Mouse (Mus musculus): ENCODE measurements around the gene Timm10b. TPM values are rescaled to one million over a fixed set of nuclear protein-coding genes. Genes with fewer than 3 reads are reported as not detected.

Timm10b gene
- total RNA-seq (2014; rRNA removed) (49.6 and 63.9 TPM in 2 replicates), polyA plus RNA-seq (2015; fragmentation: Nextera tagmentation; extraction: Ambion mirVana) (179 and 181 TPM in 2 replicates)

DNA sequence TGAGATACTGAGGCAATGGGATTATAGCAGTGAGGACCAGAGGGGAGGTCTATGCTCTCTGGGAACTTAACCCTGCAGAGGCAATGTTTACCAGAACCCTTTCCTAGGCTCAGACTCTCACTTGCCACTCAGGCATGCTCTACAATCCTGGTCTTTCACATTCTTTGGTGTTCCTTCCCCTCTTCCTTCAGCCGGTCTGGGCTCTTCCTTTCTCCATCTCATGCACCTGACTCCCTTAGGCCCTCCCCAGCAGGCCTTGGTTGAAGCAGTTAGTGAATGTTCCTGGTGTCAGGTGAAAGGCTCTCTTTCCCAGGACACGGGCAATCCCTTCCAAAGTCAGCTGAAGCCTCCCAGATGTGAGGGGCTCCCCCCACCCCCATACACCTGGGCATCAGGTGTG lies at the start of gene Timm10b:
Gene Timm10b, plus strand, starts transcription at position 301 of the 400 bp plus-strand sequence.
- DNase-seq (ENCODE audit: low spot score): no peak
- H3K4me2 ChIP-seq (ENCODE audit: low read depth, low read length): peak within 1 kb of the TSS; percentile 99
- no peak for ATAC-seq
- no peak for TF ChIP-seq CTCF (IDR thresholded peaks at IDR 0.05; ENCODE audit: low read depth)
- H3K36me3 ChIP-seq (ENCODE audit: insufficient read depth, low read length): peaks cover 25% of the 10 kb centered on the region
- H3K27ac ChIP-seq: peak within 1 kb of the TSS; percentile 89
- no peaks in the 10 kb centered on the region for H3K27me3 ChIP-seq (ENCODE audit: insufficient read depth, low read length)
- 0 out of 2 replicates have a peak, but pooled peaks cover 7% of the 10 kb centered on the region for H3K4me1 ChIP-seq (ENCODE audit: insufficient read depth, low read length)
- H3K9ac ChIP-seq (replicated peaks; ENCODE audit: low read length): peak within 1 kb of the TSS; percentile 70
- peak within 1 kb of the TSS; percentile 56 for H3K4me3 ChIP-seq (ENCODE audit: low read length)
- WGBS: 6% methylated on average over 2 of the region's 2 CpGs
- no peaks in the 10 kb centered on the region for H3K9me3 ChIP-seq (ENCODE audit: low read length)

DNA sequence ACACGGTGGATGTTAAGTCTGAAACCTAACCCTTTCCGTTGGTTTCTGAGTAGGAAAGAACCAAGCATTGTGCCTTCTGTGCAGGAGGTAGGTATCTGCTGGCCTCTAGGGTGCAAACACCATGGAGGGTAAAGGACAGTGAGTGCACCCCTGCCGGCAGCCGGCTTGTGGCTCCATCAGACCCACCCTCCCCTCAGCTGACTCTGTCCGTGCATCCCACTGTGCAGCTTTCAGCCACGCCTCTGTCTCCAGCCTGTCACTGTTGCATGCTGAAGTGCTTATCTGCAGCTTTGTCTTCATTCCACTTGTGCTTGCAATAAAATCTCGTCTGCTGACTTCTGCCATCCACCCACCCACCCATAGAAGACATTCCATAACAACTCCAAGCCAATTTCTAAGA lies 49.8 kb upstream of the Timm10b start:
- no peaks in the 10 kb centered on the region for H3K27me3 ChIP-seq (ENCODE audit: insufficient read depth, low read length)
- no peak overlapping the region for H3K27ac ChIP-seq
- ATAC-seq: no peak
- WGBS: 26% methylated on average over 7 of the region's 7 CpGs
- no peak for TF ChIP-seq CTCF (IDR thresholded peaks at IDR 0.05; ENCODE audit: low read depth)
- no peaks in the 10 kb centered on the region for H3K4me1 ChIP-seq (ENCODE audit: insufficient read depth, low read length)
- no peaks in the 10 kb centered on the region for H3K9me3 ChIP-seq (ENCODE audit: low read length)
- H3K9ac ChIP-seq (replicated peaks; ENCODE audit: low read length): no peak overlapping the region
- no peak overlapping the region for H3K4me3 ChIP-seq (ENCODE audit: low read length)
- no peaks in the 10 kb centered on the region for H3K36me3 ChIP-seq (ENCODE audit: insufficient read depth, low read length)
- no peak overlapping the region for H3K4me2 ChIP-seq (ENCODE audit: low read depth, low read length)
- no peak for DNase-seq (ENCODE audit: low spot score)

DNA sequence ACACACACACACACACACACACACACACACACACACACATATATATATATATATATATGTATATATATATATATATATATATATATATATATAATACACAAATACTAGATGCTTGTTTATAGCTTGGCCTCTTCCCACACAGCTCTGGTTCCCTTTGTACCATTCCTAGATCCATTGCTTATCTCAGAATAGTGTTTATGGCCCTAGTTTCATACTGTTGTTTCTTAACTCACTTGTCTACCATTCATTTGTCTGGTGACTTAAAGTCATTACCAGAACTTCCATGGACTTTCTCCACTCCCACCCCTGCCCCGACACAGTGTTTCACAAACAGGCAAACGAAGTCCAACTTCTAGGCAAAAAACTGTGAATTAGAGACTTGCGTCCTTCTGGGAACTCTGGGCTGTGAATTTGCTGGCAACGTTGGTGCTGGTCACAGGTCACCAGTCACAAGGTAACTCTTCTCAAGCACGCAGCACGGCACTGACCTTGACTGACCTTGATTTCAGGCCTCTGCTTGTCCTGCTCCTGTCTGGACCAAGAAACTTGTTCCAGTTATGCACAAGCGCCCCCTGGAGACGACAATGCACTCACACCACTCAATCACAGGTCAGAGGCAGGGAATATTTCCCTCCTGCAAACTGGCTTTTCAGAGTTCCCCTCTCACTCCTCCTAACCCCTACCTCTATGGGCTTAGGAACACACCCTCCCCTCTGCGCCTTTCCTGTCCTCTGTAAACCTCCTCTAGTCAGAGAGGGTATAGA lies 36.8 kb upstream of the Timm10b start:
- DNase-seq (ENCODE audit: low spot score) (peak; percentile 69), ATAC-seq (peak; percentile 67)
- no peak overlapping the region for H3K4me2 ChIP-seq (ENCODE audit: low read depth, low read length)
- H3K9me3 ChIP-seq (ENCODE audit: low read length): no peaks in the 10 kb centered on the region
- no peak overlapping the region for H3K27ac ChIP-seq
- H3K4me1 ChIP-seq (ENCODE audit: insufficient read depth, low read length): no peaks in the 10 kb centered on the region
- no peak overlapping the region for H3K9ac ChIP-seq (replicated peaks; ENCODE audit: low read length)
- H3K36me3 ChIP-seq (ENCODE audit: insufficient read depth, low read length): no peaks in the 10 kb centered on the region
- 35% methylated on average over 9 of the region's 9 CpGs for WGBS
- TF ChIP-seq CTCF (IDR thresholded peaks at IDR 0.05; ENCODE audit: low read depth): peak; percentile 79
- no peaks in the 10 kb centered on the region for H3K27me3 ChIP-seq (ENCODE audit: insufficient read depth, low read length)
- no peak overlapping the region for H3K4me3 ChIP-seq (ENCODE audit: low read length)

DNA sequence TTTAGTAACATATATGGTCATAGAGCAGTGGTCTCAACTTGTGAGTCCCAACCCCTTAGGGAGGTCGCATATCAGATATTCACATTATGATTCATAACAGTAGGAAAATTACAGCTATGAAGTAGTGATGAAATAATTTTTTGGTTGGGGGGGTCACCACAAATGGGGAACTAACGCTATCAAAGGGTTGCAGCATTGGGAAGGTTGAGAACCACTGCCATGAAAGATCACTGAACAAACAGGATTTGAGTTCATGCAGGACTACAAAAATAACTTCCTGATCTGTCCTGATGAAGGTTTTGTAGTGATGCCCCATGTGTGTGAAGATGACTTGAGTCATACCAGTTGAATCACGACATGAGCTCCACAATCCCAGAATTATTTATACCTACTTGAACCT lies 31.4 kb upstream of the Timm10b start:
- DNase-seq (ENCODE audit: low spot score): no peak
- H3K9me3 ChIP-seq (ENCODE audit: low read length): no peaks in the 10 kb centered on the region
- 89% methylated on average over 3 of the region's 3 CpGs for WGBS
- no peak overlapping the region for H3K4me2 ChIP-seq (ENCODE audit: low read depth, low read length)
- no peaks in the 10 kb centered on the region for H3K27me3 ChIP-seq (ENCODE audit: insufficient read depth, low read length)
- TF ChIP-seq CTCF (IDR thresholded peaks at IDR 0.05; ENCODE audit: low read depth): no peak
- H3K27ac ChIP-seq: no peak overlapping the region
- no peaks in the 10 kb centered on the region for H3K4me1 ChIP-seq (ENCODE audit: insufficient read depth, low read length)
- ATAC-seq: no peak
- no peak overlapping the region for H3K9ac ChIP-seq (replicated peaks; ENCODE audit: low read length)
- H3K36me3 ChIP-seq (ENCODE audit: insufficient read depth, low read length): peaks cover 36% of the 10 kb centered on the region
- no peak overlapping the region for H3K4me3 ChIP-seq (ENCODE audit: low read length)

DNA sequence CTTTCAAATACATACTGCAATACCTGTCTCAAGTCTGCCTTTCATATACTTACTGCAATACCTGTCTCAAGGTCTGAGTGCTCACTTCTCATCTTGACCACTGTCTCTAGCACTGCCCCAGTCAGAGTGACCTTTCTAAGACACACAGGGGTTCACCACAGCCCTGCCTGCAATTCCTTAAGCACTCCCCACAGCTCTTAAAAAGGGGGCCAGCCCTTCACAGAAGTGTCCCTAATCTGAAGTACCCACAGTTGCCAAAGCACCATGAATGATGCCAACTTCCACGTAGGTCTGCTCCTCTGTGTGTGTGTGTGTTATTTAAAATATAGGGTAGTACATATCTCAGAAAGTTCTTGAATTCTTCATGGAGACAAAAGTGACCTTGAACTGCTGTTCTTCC lies 28.1 kb upstream of the Timm10b start:
- WGBS: 97% methylated on average over 1 of the region's 1 CpGs

DNA sequence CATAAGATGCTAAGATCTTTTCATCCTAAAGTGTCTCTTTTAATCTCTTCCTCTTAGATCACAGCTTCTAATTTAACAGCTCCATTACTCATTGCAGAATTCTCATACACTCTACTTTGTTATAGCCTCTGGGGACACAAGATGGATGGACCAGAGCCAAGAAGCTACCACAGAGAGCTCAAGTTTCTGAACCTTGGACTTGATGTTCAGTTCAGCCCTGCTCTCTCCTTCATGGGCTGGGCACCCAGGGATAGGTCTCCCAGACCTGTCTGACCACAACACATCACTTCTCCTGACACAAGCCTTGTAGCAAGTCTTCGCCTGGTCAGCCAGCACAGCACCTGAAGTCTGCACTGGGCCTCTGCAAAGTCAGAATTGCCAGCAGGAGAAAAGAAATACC lies 25.5 kb upstream of the Timm10b start:
- H3K9me3 ChIP-seq (ENCODE audit: low read length): no peaks in the 10 kb centered on the region
- no peak for DNase-seq (ENCODE audit: low spot score)

More for the DNA sequence above, 28.1 kb upstream of the Timm10b start:
- Histone ChIP-seq H3K9me3 (ENCODE audit: low read length) (no peaks in the 10 kb centered on the region), H3K4me1 (ENCODE audit: insufficient read depth, low read length) (no peaks in the 10 kb centered on the region), H3K27me3 (ENCODE audit: insufficient read depth, low read length) (no peaks in the 10 kb centered on the region), H3K27ac (no peak overlapping the region), H3K4me2 (ENCODE audit: low read depth, low read length) (no peak overlapping the region), H3K36me3 (ENCODE audit: insufficient read depth, low read length) (peaks cover 68% of the 10 kb centered on the region), H3K9ac (replicated peaks; ENCODE audit: low read length) (no peak overlapping the region), H3K4me3 (ENCODE audit: low read length) (no peak overlapping the region)
- DNase-seq (ENCODE audit: low spot score): no peak
- TF ChIP-seq CTCF (IDR thresholded peaks at IDR 0.05; ENCODE audit: low read depth): no peak
- no peak for ATAC-seq

DNA sequence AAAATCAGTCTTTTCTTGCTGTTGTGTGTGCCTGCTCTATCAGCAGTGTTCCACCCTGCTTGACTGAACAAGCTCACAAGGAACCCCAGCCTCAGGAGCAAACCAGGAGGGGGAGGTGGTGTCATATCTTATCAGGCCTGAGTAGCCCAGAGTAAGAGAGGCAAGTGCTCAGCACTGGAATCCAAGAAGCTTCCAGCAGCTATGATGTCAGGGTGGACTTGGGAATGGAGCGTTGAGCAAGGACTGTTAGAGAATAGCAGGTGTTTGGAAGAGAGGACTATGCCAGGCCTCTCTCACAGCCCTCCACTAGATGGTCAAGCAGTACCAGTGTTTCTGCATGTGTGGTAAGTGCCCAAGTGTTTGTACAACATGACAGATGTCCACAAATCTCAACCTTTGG lies 24.1 kb upstream of the Timm10b start:
- ATAC-seq (no peak), DNase-seq (ENCODE audit: low spot score) (no peak)
- Histone ChIP-seq H3K4me2 (ENCODE audit: low read depth, low read length) (no peak overlapping the region), H3K36me3 (ENCODE audit: insufficient read depth, low read length) (peaks cover 99% of the 10 kb centered on the region), H3K9ac (replicated peaks; ENCODE audit: low read length) (no peak overlapping the region), H3K9me3 (ENCODE audit: low read length) (no peaks in the 10 kb centered on the region), H3K4me1 (ENCODE audit: insufficient read depth, low read length) (no peaks in the 10 kb centered on the region), H3K4me3 (ENCODE audit: low read length) (no peak overlapping the region), H3K27ac (no peak overlapping the region), H3K27me3 (ENCODE audit: insufficient read depth, low read length) (no peaks in the 10 kb centered on the region)
- 81% methylated on average over 1 of the region's 1 CpGs for WGBS
- no peak for TF ChIP-seq CTCF (IDR thresholded peaks at IDR 0.05; ENCODE audit: low read depth)

More for the DNA sequence above, 25.5 kb upstream of the Timm10b start:
- H3K27ac ChIP-seq: no peak overlapping the region
- H3K9ac ChIP-seq (replicated peaks; ENCODE audit: low read length): no peak overlapping the region
- H3K27me3 ChIP-seq (ENCODE audit: insufficient read depth, low read length): no peaks in the 10 kb centered on the region
- no peak for ATAC-seq
- peaks cover 94% of the 10 kb centered on the region for H3K36me3 ChIP-seq (ENCODE audit: insufficient read depth, low read length)
- H3K4me2 ChIP-seq (ENCODE audit: low read depth, low read length): no peak overlapping the region
- no peak overlapping the region for H3K4me3 ChIP-seq (ENCODE audit: low read length)
- 100% methylated on average over 1 of the region's 1 CpGs for WGBS
- no peaks in the 10 kb centered on the region for H3K4me1 ChIP-seq (ENCODE audit: insufficient read depth, low read length)
- no peak for TF ChIP-seq CTCF (IDR thresholded peaks at IDR 0.05; ENCODE audit: low read depth)

Measured in hindbrain, postnatal 0 days (tissue).